Mouse (Mus musculus): ENCODE measurements around the gene Xrra1. TPM values are rescaled to one million over a fixed set of nuclear protein-coding genes. Genes with fewer than 3 reads are reported as not detected.
"Not testable (repeated sequence)": the region's sequence is repeated elsewhere in the genome, so short reads cannot be mapped to it uniquely, and the experiment has no call there.

Gene Xrra1
- under 1 TPM; 0.97 TPM for total RNA-seq (2021)
- long read RNA-seq, experiment 1, partial matches to known transcripts: 1 of 1 reads
- long read RNA-seq, experiment 1, other reads (novel, unspliced or antisense): 0 of 1 reads
- long read RNA-seq, experiment 2, partial matches to known transcripts: 1 of 1 reads
- long read RNA-seq, experiment 2, other reads (novel, unspliced or antisense): 0 of 1 reads

DNA sequence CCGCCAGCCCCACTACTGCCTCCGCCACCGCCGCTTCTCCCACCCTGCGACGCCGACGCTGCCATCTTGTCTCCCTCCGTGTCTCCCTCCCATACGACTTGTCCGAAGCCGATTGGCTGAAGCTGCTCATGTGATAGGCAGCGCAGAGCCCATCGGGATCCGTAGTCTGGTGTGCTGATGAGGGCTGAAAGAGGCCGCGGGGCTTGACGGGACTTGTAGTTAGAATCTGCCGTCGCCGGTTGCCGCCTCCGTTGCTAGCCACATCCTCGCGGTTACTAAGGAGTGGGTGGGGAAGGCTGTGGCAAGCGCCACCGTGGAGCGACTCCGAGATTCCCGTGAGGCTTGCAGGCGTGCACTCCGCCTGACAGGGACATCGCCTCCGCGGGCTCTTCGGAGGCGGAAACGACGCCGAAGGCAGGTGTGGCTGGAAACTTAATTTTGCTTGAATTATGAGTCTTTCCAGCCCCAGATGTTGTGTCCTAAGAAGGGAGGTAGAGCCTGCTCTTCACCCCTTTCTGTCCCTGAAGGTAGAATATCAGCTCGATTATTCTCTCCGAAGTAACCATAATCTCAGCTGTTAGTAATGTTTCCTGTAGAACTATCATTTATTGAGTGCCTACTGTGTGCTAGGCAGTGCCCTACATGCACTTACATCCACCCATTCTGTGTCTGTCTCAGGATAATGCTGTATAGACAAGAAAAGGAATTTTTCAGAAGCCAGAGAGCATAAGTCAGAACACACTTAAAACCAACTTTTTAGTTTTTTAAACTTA lies at the start of gene Xrra1:
Gene Xrra1, plus strand, starts transcription at position 304 of the 773 bp plus-strand sequence.
- DNase-seq (ENCODE audit: low spot score in 2 of 2): peak; percentile 99
- intact Hi-C loops (cut with DNase I): no loop called here

DNA sequence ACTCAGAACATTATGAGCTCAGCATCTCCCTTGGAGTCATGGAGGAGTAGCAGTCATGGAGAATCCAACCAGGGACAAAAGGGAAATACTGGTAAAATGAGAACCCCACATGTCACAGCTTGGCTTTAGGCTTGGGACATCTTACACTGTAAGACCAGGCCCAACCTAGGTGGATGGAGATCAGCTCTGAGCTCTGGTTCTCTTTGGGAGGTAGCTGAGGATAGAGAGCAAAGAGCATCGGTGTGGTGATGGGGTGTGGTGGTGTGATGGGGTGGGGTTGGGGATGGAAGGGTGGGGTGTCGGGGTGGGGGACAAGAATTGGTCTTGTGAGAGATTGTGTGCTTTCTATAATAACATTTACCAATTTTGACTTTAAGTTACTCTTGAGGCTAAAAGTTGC lies 48.1 kb upstream of the Xrra1 start:
- intact Hi-C loops (cut with DNase I): no loop called here
- no peak for DNase-seq (ENCODE audit: low spot score in 2 of 2)

DNA sequence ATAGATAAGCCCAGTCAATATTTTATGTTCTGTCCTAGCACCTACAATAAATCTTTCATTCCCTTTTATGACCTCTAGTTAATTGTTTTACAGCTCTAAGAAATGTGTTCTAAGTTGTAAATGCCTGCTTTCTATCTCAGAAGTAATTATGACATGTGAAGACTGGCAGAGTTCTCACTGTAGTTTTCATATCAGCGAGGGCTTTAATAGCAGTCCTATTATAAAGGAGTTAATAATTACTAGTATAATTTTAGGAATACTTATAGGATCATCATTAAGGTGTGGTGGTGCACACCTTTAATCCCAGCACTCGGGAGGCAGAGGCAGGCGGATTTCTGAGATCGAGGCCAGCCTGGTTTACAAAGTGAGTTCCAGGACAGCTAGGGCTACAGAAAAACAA lies 47.3 kb upstream of the Xrra1 start:
- intact Hi-C loops (cut with DNase I): loop anchor here (2.0 kb wide), 1 partner anchor 65 kb away; no protein-coding TSS in a partner anchor
- DNase-seq (ENCODE audit: low spot score in 2 of 2): no peak

DNA sequence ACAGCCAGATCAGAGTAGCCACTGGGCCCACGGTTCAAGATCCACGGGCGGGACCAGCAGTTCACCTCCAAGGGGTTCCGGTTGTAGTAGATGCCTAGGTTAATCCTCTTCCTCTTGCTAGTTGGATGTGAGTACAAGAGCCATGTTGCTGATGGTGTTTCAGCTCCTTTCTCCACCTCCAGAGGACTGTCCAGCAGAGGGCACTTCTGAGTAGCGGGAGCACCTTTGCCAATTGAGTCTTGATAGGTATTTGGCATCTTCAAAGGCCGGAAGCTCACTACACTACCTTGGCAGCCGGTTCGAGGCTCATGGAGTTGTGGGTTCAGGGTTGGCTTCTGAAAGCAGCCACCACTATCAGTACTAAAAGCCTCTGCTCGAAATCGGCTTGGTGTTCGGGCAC lies 45.5 kb upstream of the Xrra1 start:
- intact Hi-C loops (cut with DNase I): loop anchor here (2.0 kb wide), 1 partner anchor 63 kb away; no protein-coding TSS in a partner anchor
- no peak for DNase-seq (ENCODE audit: low spot score in 2 of 2)

DNA sequence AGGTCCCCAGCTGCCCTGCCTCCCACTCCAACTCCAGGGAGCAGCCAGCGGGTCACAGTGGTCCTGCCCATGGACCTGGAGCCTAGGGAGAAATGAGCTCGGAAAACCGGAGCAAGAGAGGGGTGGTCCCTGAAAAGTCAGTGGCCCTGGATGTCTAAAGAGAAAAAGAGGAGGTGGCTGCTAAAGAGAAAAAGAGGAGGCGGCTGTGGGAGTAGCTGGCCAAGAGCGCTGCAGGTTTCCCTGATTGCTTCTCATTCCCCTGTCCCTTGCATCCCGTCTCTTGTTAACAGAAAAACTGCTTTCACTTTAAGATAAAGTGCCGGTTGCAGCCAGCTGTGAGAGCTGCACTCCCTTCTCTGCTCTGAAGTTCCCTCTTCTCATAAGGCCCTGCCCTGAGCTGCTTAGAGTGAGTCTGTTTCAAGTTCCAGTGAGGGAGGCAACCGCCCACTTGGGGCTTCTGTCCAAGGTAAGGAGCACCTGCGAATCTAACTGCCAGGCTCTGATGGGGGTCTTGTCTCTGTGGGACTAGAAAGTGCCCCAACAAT lies 40.7 kb upstream of the Xrra1 start:
- DNase-seq (ENCODE audit: low spot score in 2 of 2); intact Hi-C loops (cut with DNase I): not testable (repeated sequence)

DNA sequence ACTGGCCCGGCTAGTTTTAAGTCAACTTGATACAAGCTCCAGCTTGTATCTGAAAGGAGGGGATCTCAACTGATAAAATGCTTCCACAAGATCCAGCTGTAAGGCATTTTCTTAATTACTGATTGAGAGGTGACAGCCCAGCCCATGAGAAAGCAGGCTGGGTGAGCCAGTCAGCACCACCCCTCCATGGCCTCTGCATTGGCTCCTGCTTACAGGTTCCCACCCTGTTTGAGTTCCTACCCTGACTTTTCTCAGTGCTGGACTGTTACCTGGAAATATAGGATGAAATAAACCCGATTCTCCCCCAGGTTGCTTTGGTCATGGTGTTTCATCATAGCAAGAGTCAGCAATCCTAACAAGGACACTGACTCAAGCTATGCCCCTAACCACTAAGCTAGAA lies 37.0 kb upstream of the Xrra1 start:
- intact Hi-C loops (cut with DNase I): no loop called here
- DNase-seq (ENCODE audit: low spot score in 2 of 2): no peak

DNA sequence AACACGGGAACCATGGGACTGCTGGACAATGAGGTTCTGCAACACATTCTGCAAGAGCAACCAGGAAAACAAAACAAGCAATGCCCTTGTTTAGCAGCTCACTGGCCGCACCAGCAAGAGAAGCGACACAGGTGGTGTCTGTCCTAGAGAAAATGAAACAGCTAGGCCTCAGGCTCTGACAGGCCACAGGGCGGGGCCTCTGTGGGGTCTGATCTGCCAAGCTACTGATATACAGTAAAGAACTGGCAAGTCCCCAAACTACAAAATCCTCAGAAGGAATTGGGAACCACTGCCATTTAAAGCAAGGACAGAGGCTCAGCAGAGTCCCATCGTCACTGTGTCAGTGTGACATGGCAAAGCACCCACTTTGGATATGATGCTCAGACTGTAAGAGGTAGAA lies 36.5 kb upstream of the Xrra1 start:
- intact Hi-C loops (cut with DNase I): no loop called here
- no peak for DNase-seq (ENCODE audit: low spot score in 2 of 2)

DNA sequence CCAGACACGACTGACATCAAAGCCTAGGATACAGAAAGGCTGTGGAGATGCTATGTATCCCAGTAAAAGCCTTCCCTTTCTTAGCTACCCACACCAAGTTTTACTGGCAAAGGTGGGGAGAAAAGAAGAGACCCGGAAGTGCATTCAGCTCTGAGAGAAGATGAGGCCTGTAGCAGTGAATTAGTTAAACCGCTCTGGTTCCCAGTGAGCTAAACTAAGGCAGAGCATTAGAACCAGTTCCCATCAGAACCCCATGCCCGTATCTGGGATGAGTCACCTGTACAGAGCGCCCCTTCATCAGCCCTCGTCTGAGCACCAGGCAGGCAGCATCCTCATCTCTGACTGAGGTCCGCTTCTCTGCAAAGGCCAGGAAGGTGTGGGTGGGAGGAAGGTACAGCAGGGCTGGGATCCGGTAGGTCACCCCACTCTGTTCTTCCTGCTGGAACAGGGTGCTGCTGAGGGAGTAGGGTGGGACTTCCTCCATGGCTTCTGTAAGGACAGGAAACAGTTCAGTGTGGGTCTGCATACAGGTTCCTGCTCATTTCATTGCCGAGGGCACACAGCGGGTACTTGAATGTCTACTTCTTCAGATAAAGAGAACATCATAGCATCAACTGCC lies 35.8 kb upstream of the Xrra1 start:
- intact Hi-C loops (cut with DNase I): no loop called here
- no peak for DNase-seq (ENCODE audit: low spot score in 2 of 2)

DNA sequence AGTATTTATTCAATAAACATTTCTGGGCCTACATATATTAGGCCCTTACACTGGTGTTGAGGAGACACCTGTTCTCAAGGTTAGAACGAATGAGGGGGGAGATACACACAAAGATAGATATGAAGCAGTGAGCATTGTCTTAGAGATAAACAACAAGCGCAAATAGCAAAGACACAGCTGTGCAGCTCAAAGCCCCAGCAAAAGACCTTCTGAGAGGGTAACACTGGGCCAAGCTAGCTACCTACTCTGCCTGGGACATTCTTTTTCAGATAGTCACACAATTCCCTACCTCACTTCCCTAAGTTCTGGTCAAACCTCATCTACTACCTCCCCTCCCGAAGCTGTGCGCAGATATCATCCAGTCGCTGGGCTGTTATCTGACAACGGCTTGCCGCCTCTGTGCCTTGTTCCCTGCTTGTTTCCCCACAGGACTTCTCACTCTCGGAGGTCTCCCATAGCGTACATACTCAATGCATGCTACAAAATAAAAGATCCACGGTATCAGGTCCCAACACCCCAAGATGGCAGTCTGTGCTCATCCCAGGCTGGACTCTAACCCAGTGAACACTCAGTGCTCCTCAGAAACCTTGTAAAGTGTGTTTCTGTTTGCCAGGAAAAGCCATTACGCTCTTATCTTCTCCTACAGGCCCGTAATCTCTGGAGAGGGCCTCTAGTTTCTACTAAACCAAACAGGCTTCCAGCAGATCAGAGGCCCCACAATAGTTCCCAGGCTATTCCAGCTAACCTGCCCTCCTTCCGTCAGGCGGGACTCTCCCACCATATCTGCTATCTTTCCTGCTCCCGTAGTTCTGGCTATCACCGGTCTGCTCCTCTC lies 34.0 kb upstream of the Xrra1 start:
- intact Hi-C loops (cut with DNase I): no loop called here
- DNase-seq (ENCODE audit: low spot score in 2 of 2): no peak

DNA sequence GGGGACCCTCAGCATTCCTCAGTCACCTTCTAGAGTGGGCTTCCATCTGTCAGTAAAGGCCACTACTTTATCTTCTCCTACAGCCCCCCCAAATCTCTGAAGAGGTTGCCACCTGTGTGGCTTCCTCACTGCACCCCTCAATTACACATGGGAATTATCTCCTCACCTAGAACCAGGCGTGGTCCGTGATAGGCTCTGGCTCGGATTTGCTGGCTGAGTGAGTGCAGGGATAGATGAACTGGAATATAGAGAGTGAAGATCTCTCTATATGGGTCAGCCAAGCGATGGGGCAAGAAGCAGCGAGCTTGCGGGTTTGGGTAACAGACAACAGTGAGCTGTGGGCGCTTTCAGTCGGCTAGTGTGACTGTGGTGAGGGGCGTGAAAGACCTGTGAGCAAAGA lies 33.4 kb upstream of the Xrra1 start:
- no peak for DNase-seq (ENCODE audit: low spot score in 2 of 2)
- intact Hi-C loops (cut with DNase I): no loop called here

DNA sequence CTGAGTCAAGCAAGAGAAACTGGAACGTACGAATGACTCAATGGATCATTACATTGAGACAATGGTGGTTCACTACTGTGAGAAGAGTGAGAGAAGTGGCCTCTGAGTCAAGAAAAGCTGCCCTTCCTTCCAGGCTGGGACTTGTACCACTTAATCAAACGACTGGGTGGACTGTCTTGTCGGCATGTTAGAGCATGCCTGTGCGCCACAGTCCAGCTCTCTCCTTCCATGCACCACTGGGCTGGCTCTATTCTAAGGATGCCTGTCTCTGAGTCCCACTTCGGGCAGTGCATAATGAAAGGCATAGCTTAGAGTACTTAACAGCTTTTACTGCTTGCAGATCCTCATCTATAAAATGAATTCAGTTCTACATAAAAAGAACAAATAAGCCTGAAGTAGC lies 32.8 kb upstream of the Xrra1 start:
- DNase-seq (ENCODE audit: low spot score in 2 of 2): no peak
- intact Hi-C loops (cut with DNase I): no loop called here

DNA sequence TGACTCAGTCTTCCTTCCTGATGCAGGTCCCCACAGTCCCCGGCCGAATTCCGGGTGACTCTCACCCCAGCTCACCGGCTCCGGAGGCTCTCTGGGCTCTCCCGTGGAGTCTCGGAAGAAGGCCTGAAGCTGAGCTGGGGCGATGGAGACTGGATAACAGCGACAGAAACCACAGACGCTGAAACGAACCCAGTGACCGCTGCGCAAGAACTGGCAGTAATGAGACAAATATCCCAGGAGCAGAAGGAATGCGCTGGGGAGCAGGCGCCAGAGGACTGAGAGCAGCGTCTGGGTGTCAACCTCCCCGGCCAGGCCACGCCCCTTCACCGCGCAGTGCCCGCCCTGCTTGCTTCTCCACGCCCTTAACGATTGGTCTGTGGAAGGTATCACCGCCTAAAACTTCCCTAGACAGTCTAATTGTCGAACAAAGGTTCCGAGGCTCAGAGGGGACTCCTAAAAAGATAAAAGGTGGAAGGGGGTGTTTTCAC lies 30.8 kb upstream of the Xrra1 start, which contains the start of gene Neu3:
Gene Neu3, minus strand, starts transcription at position 335 of the 488 bp plus-strand sequence.
- intact Hi-C loops (cut with DNase I): no loop called here
- peak; percentile 87 to 89 for DNase-seq (ENCODE audit: low spot score in 2 of 2)

DNA sequence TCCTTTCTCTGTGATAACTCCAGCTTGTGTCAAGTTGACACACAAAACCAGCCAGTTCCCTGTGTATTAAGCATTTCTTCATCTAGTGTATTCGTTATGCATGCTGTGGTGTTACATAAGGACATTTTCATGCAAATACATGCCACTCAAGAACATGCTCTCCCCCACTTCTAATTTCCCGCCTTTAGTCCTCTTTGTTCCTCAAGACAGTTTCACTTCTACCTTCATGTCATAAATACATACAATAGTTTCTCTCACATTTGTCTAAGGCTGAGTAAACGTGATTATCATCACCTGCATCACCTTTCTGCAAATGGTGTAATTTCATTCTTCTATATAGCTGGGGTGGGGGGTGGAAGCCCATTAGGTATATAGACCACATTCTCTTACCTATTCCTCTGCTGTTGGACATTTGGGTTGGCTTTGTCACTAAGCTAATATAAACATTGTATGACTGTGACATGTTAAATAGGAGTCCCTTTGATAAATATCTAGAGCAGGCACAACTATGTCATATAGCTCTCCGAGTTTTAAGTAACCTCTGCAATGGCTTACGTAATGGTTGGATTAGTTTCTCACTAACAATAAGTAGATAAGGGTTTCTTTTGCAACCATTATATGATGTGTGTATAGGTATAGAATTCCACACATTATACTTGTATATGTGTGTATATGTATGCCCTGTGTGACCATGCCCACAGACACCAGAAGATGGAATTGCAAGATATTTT lies 25.6 kb upstream of the Xrra1 start:
- DNase-seq (ENCODE audit: low spot score in 2 of 2): no peak
- intact Hi-C loops (cut with DNase I): no loop called here

DNA sequence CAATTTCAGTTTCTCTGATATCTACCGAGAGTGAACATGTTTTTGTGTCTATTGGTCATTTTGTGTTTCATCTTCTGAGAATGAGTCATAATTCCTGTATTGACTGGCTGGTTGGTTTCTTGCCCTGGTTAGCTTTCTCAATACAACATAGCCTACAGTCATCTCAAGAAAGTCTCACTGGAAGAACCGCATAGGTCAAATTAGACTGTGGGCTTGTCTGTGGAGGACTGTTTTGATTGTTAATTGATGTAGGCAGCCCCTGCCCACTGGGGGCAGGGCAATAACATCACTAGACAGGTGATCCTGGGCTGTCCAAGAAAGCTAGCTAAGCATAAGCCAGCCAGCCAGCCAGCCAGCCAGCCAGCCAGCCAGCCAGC lies 25.1 kb upstream of the Xrra1 start:
- intact Hi-C loops (cut with DNase I): no loop called here
- no peak for DNase-seq (ENCODE audit: low spot score in 2 of 2)

DNA sequence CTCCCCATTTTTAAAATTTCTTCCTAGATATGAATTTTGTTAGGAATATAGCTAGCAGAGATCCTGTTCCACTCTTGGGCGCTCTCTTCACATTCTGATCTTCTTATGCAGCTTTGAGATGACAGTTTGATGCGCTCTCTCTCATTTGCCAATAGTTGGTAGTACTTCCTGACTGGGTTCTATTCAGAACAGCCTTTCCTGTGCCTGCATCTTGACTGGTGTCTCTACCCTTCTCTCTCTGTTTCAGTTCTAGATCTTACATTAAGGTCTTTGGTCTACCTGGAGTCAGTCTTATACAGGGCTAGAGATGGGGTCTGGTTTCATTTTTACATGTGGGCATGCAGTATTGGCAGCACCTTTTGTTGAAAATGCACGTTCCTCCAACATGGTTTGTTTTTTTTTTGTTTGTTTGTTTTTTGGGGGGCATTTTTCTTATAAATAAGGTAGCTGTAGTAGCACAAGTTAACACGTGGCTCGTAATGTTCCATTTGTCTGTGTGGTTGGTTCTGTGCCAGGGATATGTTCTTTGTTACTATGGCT lies 24.5 kb upstream of the Xrra1 start:
- intact Hi-C loops (cut with DNase I): no loop called here
- DNase-seq (ENCODE audit: low spot score in 2 of 2): no peak

DNA sequence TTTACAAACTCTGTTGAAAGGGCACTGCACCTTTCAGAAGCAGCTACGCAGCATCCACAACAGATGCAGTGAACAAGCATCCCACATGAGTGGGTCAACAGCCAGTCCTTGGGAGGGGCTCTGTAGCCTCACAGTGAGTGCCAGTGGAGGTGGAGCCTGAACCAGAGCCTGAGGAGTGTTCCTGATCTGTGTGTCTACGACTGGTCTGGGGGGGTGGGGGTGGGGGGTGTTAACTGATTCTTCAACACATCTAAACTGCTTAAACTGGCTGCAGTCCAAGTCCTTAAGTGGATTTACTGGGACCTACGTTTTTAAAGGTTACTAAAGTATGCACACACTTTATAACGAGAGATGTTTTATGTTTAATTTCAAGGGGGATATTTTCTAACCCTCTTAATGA lies 22.1 kb upstream of the Xrra1 start:
- no peak for DNase-seq (ENCODE audit: low spot score in 2 of 2)
- intact Hi-C loops (cut with DNase I): no loop called here

DNA sequence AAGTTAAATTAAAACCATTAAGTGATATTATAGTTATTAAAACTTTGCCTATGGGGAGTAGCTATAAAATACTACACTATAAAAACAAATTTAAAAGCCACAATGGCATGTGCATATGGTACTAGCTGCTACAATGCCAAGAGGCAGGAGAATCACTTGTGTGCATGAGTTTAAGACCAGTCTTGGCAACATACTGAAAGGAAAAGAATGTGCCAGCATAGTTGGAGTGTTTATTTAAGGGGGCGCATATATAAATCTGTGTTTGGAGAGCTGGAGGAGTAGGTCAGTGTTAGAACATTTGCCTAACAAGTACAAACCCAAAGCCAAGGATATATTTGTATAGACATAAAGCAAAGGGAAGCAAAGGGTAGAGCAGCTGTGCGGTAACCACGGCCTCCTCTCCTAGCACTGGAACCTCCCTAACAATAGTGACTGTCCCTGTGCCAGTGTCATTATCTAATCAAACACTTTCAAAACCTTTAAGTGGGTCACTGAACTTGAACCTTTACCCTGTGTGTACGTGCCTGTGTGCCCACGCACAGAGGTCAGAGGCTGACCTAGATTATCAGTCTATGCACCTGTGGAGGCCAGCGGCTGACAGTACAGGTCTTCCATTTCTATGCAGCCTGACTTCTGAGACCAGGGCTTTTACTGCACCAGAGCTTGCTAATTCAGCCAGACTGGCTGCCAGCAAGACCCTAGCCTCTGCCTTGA lies 21.4 kb upstream of the Xrra1 start:
- intact Hi-C loops (cut with DNase I): no loop called here
- DNase-seq (ENCODE audit: low spot score in 2 of 2): no peak

DNA sequence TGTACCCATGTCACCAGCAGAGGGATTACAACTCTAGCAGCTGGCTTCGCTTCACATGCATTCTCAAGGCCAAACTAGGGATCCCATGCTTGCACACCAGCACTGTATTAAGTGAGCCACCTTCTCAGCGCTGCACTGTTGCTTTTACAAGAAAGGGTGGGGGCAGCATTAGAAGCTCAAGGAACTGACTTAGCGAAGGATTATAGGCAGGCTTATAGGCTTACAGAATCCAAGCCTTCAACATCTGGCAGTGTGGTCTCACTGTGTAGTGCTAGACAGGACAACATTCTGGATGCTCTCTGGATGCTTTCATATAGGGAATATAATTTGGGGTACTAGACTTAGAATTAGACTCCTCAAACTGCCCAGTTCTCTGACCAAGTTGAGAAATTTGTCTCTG lies 20.7 kb upstream of the Xrra1 start:
- peak in 1 of 2 experiments; percentile 23 for DNase-seq (ENCODE audit: low spot score in 2 of 2)
- intact Hi-C loops (cut with DNase I): no loop called here

Data from left cerebral cortex, postnatal 14 days (tissue).